Mouse (Mus musculus) T-helper 17 cell (primary cell): ENCODE measurements at regions not wholly inside any gene's neighbourhood (a gene's known extent, or its start where the extent isn't known, plus 50 kb on each side); places are given as distances from the start of the nearest gene placed in this dataset.

ENCODE experiments used
- in situ Hi-C, 2 experiments: fragments of 300-600 bp; cut with MboI, MseI; formaldehyde crosslinking; loops; 1 replicate in 1 of 2; 2 replicates in 1 of 2; pipeline ENCODE4 v1.15.1; 2025; ENCODE audit warnings: high pct_unique_total_duplicates in 2 of 2

GRCm38 (mm10) chr9:34421956-34422355 is 63.7 kb upstream of the Kirrel3 start:
- in situ Hi-C loops, result no loop called here

GRCm38 (mm10) chr9:34423062-34423461 is 62.6 kb upstream of the Kirrel3 start:
- in situ Hi-C loops, result no loop called here

- in situ Hi-C loops, result no loop called here
Observed at GRCm38 (mm10) chr9:34426589-34426988, 59.1 kb upstream of the Kirrel3 start.

- in situ Hi-C loops, result no loop called here
Observed at GRCm38 (mm10) chr9:34427711-34428110, 58.0 kb upstream of the Kirrel3 start.
